Mouse (Mus musculus) heart, adult 18-20 months (tissue): Measurements from ENCODE around the gene Foxo1. TPM values are rescaled to one million over a fixed set of nuclear protein-coding genes. Genes with fewer than 3 reads are reported as not detected.

Experiments
- DNase-seq, 2 experiments: peaks; one replicate each; pipeline ENCODE4 v3.0.0; 2021 to 2022; ENCODE audit warnings: mixed read lengths in 1 of 2
- total RNA-seq, 2 experiments: library from RNA; stranded (reverse); gene quantifications; 2 replicates each; pipeline ENCODE4 v1.2.3; 2021

Foxo1 gene
- total RNA-seq, 2 experiments from 2014 or later = 11.1 to 14.0 TPM

- DNase-seq = no peak
Measured at GRCm38 (mm10) chr3:52364576-52364975, 96.4 kb downstream of the Foxo1 start.

- no peak for DNase-seq
Measured at GRCm38 (mm10) chr3:52369204-52369603, 101.1 kb downstream of the Foxo1 start.

- DNase-seq = peak in 1 of 2 experiments; percentile 23
Measured at GRCm38 (mm10) chr3:52369881-52370428, 101.8 kb downstream of the Foxo1 start.

GRCm38 (mm10) chr3:52376974-52377373, 108.8 kb downstream of the Foxo1 start:
- peak in 1 of 2 experiments; percentile 14 for DNase-seq

- peak in 1 of 2 experiments; percentile 42 for DNase-seq
Measured at GRCm38 (mm10) chr3:52383351-52383750, 115.2 kb downstream of the Foxo1 start.

- DNase-seq = no peak
Measured at GRCm38 (mm10) chr3:52386343-52386742, 118.2 kb downstream of the Foxo1 start.

- DNase-seq = peak in 1 of 2 experiments; percentile 24
Measured at GRCm38 (mm10) chr3:52390321-52390720, 122.2 kb downstream of the Foxo1 start.

GRCm38 (mm10) chr3:52390766-52391665, 122.9 kb downstream of the Foxo1 start:
- peak in 1 of 2 experiments; percentile 18 for DNase-seq

- no peak for DNase-seq
Measured at GRCm38 (mm10) chr3:52391897-52392296, 123.8 kb downstream of the Foxo1 start.

GRCm38 (mm10) chr3:52392521-52392920, 124.4 kb downstream of the Foxo1 start:
- DNase-seq = no peak

- DNase-seq = no peak
Measured at GRCm38 (mm10) chr3:52393171-52393570, 125.0 kb downstream of the Foxo1 start.

- DNase-seq = peak in 1 of 2 experiments; percentile 18
Measured at GRCm38 (mm10) chr3:52396121-52396731, 128.1 kb downstream of the Foxo1 start.

GRCm38 (mm10) chr3:52396951-52397615, 128.9 kb downstream of the Foxo1 start:
- DNase-seq = no peak

GRCm38 (mm10) chr3:52397961-52398360, 129.8 kb downstream of the Foxo1 start:
- DNase-seq = no peak

- no peak for DNase-seq
Measured at GRCm38 (mm10) chr3:52400284-52401161, 132.4 kb downstream of the Foxo1 start.

- peak; percentile 76 to 77 for DNase-seq
Measured at GRCm38 (mm10) chr3:52401162-52401928, 133.2 kb downstream of the Foxo1 start.
